Mouse (Mus musculus): ENCODE data around the gene Ackr2.

- TF ChIP-seq CTCF (conservative IDR thresholded peaks at IDR 0.05; ENCODE audit: insufficient read depth, insufficient read length, low read depth, low read length) = no peak
- no peak for TF ChIP-seq POLR2A (IDR thresholded peaks at IDR 0.05; ENCODE audit: low read depth, low read length)
These were observed 16.9 kb downstream of the Ackr2 start for GRCm38 (mm10) chr9:121915056-121915455.

Data from kidney, adult 2 months (tissue).